Mouse (Mus musculus) megakaryocyte progenitor cell, adult 5-6 weeks (primary cell): Measurements from ENCODE around the gene Gm8453. TPM values are rescaled to one million over a fixed set of nuclear protein-coding genes. Genes with fewer than 3 reads are reported as not detected.
"Not testable (repeated sequence)": the region's sequence is repeated elsewhere in the genome, so short reads cannot be mapped to it uniquely, and the experiment has no call there.

ENCODE experiments used
- ATAC-seq: replicated peaks from 2 replicates; pipeline ENCODE4 v1.8.0; 2016; ENCODE audit warnings: mild to moderate bottlenecking, moderate TSS enrichment, inconsistent platforms; ENCODE audit not compliant: poor library complexity
- total RNA-seq, 2 experiments: library from RNA; stranded (forward) in 1 of 2; stranded (reverse) in 1 of 2; fragments of 157-497, 149-512 nt in 1 of 2; fragments of 200-1000 nt in 1 of 2; gene quantifications; 2 replicates each; pipeline versions ENCODE4 v1.2.3 to v1.2.4; 2015 to 2017

The Gm8453 gene
- total RNA-seq (2015) (not detected in 2 replicates), total RNA-seq (2017) (not detected in 2 replicates)

- not testable (repeated sequence) for ATAC-seq
Measured at GRCm38 (mm10) chr7:22229384-22229783, at the start of gene Gm8453. TSS of gene Gm8453 (minus strand) at chr7:22229484.

- ATAC-seq, result not testable (repeated sequence)
Measured at GRCm38 (mm10) chr7:22201164-22201563, 28.1 kb downstream of the Gm8453 start, which contains the start of gene Gm8653. TSS of gene Gm8653 (minus strand) at chr7:22201264.

- ATAC-seq, result not testable (repeated sequence)
Measured at GRCm38 (mm10) chr7:22189077-22189476, 40.2 kb downstream of the Gm8453 start, which contains the start of gene Vmn1r143. TSS of gene Vmn1r143 (plus strand) at chr7:22189377.

Other genes starting within 250 kb of the Gm8453 start
- gene Vmn1r137, start 234.9 kb downstream of the Gm8453 start, total RNA-seq (2015), result not detected in 2 replicates
- not detected in 2 replicates for gene Vmn1r137, start 234.9 kb downstream of the Gm8453 start, total RNA-seq (2017)
- gene Vmn1r138, start 200.6 kb downstream of the Gm8453 start, total RNA-seq (2015), result not detected in 2 replicates
- gene Vmn1r138, start 200.6 kb downstream of the Gm8453 start, total RNA-seq (2017), result not detected in 2 replicates
- gene Gm6176, start 173.2 kb downstream of the Gm8453 start, total RNA-seq (2015), result not detected in 2 replicates
- not detected in 2 replicates for gene Gm6176, start 173.2 kb downstream of the Gm8453 start, total RNA-seq (2017)
- gene Vmn1r139, start 160.4 kb downstream of the Gm8453 start, total RNA-seq (2015), result not detected in 2 replicates
- not detected in 2 replicates for gene Vmn1r139, start 160.4 kb downstream of the Gm8453 start, total RNA-seq (2017)
- not detected in 2 replicates for gene Gm16451, start 111.2 kb downstream of the Gm8453 start, total RNA-seq (2015)
- gene Gm16451, start 111.2 kb downstream of the Gm8453 start, total RNA-seq (2017), result not detected in 2 replicates
- not detected in 2 replicates for gene Gm10666, start 94.7 kb downstream of the Gm8453 start, total RNA-seq (2015)
- not detected in 2 replicates for gene Gm10666, start 94.7 kb downstream of the Gm8453 start, total RNA-seq (2017)
- gene Vmn1r142, start 65.4 kb downstream of the Gm8453 start, total RNA-seq (2015), result not detected in 2 replicates
- not detected in 2 replicates for gene Vmn1r142, start 65.4 kb downstream of the Gm8453 start, total RNA-seq (2017)
- not detected in 2 replicates for gene Vmn1r143, start 40.1 kb downstream of the Gm8453 start, total RNA-seq (2015)
- not detected in 2 replicates for gene Vmn1r143, start 40.1 kb downstream of the Gm8453 start, total RNA-seq (2017)
- not detected in 2 replicates for gene Gm8653, start 28.2 kb downstream of the Gm8453 start, total RNA-seq (2015)
- not detected in 2 replicates for gene Gm8653, start 28.2 kb downstream of the Gm8453 start, total RNA-seq (2017)
- gene Gm4187, start 100.2 kb upstream of the Gm8453 start, total RNA-seq (2015), result not detected in 2 replicates
- not detected in 2 replicates for gene Gm4187, start 100.2 kb upstream of the Gm8453 start, total RNA-seq (2017)
- gene Gm8660, start 141.6 kb upstream of the Gm8453 start, total RNA-seq (2015), result not detected in 2 replicates
- not detected in 2 replicates for gene Gm8660, start 141.6 kb upstream of the Gm8453 start, total RNA-seq (2017)
- not detected in 2 replicates for gene Vmn1r148, start 184.1 kb upstream of the Gm8453 start, total RNA-seq (2015)
- gene Vmn1r148, start 184.1 kb upstream of the Gm8453 start, total RNA-seq (2017), result not detected in 2 replicates
- not detected in 2 replicates for gene Vmn1r149, start 208.7 kb upstream of the Gm8453 start, total RNA-seq (2015)
- not detected in 2 replicates for gene Vmn1r149, start 208.7 kb upstream of the Gm8453 start, total RNA-seq (2017)
- gene Gm10665, start 234.6 kb upstream of the Gm8453 start, total RNA-seq (2015), result not detected in 2 replicates
- not detected in 2 replicates for gene Gm10665, start 234.6 kb upstream of the Gm8453 start, total RNA-seq (2017)